Mouse (Mus musculus) embryo, embryonic 11.5 days (tissue): ENCODE data around the gene Armc12.
A peak's percentile ranks its signal among the peaks of the same experiment; 100 is the strongest.

Experiments
- DNase-seq: peaks from one replicate; pipeline ENCODE4 v3.0.0-alpha.2; 2012; ENCODE audit warnings: low read depth, low spot score

The Armc12 gene

GRCm38 (mm10) chr17:28530506-28530905 lies at the start of gene Armc12:
TSS of gene Armc12 (plus strand) at chr17:28530806.
- no peak for DNase-seq

GRCm38 (mm10) chr17:28484704-28485445 lies 45.7 kb upstream of the Armc12 start:
- DNase-seq, result peak; percentile 40

GRCm38 (mm10) chr17:28485446-28485948 lies 45.1 kb upstream of the Armc12 start:
- peak; percentile 34 for DNase-seq

- peak; percentile 94 for DNase-seq
Observed at GRCm38 (mm10) chr17:28485977-28486400, 44.6 kb upstream of the Armc12 start.

- DNase-seq, result no peak
Observed at GRCm38 (mm10) chr17:28486720-28487119, 43.9 kb upstream of the Armc12 start.

GRCm38 (mm10) chr17:28487584-28488257 lies 42.9 kb upstream of the Armc12 start:
- no peak for DNase-seq

- no peak for DNase-seq
Observed at GRCm38 (mm10) chr17:28488258-28489013, 42.2 kb upstream of the Armc12 start.

- DNase-seq, result no peak
Observed at GRCm38 (mm10) chr17:28491035-28491770, 39.4 kb upstream of the Armc12 start.

GRCm38 (mm10) chr17:28495832-28496231 lies 34.8 kb upstream of the Armc12 start:
- no peak for DNase-seq

- no peak for DNase-seq
Observed at GRCm38 (mm10) chr17:28499190-28499589, 31.4 kb upstream of the Armc12 start.

- no peak for DNase-seq
Observed at GRCm38 (mm10) chr17:28500465-28500864, 30.1 kb upstream of the Armc12 start.

- DNase-seq, result no peak
Observed at GRCm38 (mm10) chr17:28502196-28502821, 28.3 kb upstream of the Armc12 start.

GRCm38 (mm10) chr17:28504182-28504581 lies 26.4 kb upstream of the Armc12 start:
- no peak for DNase-seq

- DNase-seq, result no peak
Observed at GRCm38 (mm10) chr17:28505591-28505990, 25.0 kb upstream of the Armc12 start.

- no peak for DNase-seq
Observed at GRCm38 (mm10) chr17:28506895-28507294, 23.7 kb upstream of the Armc12 start.

- DNase-seq, result no peak
Observed at GRCm38 (mm10) chr17:28507496-28507895, 23.1 kb upstream of the Armc12 start.

- DNase-seq, result no peak
Observed at GRCm38 (mm10) chr17:28510445-28511342, 19.9 kb upstream of the Armc12 start.

GRCm38 (mm10) chr17:28511616-28512541 lies 18.7 kb upstream of the Armc12 start:
- DNase-seq, result no peak

- no peak for DNase-seq
Observed at GRCm38 (mm10) chr17:28512696-28513095, 17.9 kb upstream of the Armc12 start.
